Mouse (Mus musculus) T-helper 2 cell (primary cell): ENCODE measurements around the gene Thra.
"Not testable (repeated sequence)": the region's sequence is repeated elsewhere in the genome, so short reads cannot be mapped to it uniquely, and the experiment has no call there.

ENCODE experiments used
- in situ Hi-C: fragments of 300-600 bp; cut with MboI, MseI; formaldehyde crosslinking; loops from one replicate; pipeline ENCODE4 v1.15.1; 2025; ENCODE audit warnings: high pct_unique_total_duplicates

The Thra gene

DNA sequence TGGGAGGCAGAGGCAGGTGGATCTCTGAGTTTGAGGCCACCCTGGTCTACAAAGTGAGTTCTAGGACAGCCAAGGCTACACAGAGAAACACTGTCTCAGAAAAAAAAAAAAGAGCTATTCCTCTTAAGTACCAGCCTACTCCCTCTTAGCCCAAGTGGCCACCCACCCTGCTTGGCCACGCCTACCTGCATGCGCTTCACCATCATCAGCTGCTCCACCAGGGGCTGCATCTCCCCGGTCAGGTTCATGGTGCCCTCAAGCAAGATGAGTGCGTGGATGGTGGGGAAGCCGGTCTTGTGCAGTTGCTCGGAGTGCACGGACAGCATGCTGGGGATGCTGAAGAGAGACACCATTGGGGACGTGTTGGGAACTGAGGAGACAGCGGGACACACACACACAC, 24.5 kb upstream of the Thra start:
- in situ Hi-C loops: no loop called here

DNA sequence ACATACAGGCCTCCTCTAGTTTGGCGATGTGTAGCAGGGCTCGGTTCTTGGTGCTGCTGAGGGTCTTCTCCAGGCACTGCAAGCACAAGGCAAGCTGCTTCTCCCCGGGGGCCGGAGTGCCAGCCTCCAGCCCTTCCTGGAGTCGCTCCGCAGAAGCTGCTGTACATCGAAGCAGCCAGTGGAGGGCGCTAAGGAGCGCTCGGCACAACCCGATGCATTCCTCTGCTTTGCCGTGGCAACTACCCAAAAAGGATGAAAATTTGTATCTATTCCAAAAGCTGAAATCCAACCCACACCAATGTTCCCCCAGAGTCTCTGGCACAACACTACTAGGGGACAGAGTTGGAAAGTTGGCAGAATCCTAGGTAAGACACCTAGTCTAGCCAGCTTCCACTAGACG, 22.5 kb upstream of the Thra start:
- in situ Hi-C loops: no loop called here

DNA sequence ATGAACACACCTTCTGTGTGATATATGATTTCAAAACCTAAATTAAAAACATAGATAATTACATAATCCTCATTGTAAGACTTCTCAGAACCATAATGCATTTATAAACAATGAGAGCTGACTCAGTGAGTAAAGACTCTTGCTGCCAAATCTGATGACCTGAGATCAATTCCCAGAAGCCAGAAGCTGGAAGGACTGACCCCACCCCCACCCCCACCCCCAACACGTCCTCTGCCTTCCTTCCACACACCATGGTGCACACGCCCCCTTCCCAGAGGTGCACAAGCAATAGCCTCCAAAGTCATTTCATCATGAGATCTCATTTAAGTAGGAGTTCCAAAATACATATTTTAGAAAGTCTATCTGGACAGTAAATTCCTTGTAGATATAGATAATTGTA, 19.7 kb upstream of the Thra start:
- in situ Hi-C loops: no loop called here

DNA sequence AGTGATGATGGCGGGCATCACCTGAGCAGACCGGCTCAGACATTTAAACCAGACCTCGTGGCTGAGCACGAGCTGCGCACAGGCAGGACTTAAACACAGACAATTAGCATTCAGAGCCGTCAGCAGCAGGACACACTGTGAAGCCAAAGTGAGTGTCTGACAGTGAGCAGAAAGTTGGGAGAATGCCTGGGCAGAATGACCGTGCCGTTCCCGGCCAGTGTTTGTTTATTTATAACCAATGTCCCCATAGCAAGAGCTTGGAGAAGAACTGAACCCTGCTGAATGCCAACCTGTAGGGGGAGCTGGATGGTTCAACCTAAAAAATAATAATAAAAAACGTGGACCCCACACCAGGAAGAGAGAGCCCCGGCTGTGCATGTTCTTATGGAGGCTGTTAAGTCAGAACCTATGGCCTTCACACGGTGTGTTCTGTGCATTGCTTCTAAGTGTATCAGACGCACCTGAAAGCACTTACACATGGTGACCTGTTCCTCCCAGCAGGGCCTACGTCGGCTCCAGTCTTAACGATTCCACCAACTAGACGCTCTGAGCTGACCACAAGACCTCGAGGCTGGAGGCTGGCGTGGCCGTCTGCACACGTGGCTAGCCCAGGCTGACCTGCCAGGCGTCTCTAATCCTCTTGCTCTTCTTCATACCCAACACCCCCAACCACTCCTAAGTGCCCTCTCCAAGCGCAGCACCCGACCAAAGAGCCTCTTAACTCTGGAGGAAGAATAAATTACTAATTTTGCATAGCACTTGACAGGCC, 18.8 kb upstream of the Thra start:
- in situ Hi-C loops: no loop called here

GRCm38 (mm10) chr11:98723098-98723497, 17.3 kb upstream of the Thra start:
- in situ Hi-C loops: no loop called here

GRCm38 (mm10) chr11:98725926-98726506, 14.4 kb upstream of the Thra start:
- in situ Hi-C loops: loop anchor here (5.0 kb wide), 1 partner anchor 39 kb away; no protein-coding TSS in a partner anchor

GRCm38 (mm10) chr11:98729119-98729588, 11.3 kb upstream of the Thra start, which contains the start of gene Med24:
TSS of gene Med24 (minus strand) at chr11:98729435.
- in situ Hi-C loops: loop anchor here (5.0 kb wide), 1 partner anchor 42 kb away; no protein-coding TSS in a partner anchor

DNA sequence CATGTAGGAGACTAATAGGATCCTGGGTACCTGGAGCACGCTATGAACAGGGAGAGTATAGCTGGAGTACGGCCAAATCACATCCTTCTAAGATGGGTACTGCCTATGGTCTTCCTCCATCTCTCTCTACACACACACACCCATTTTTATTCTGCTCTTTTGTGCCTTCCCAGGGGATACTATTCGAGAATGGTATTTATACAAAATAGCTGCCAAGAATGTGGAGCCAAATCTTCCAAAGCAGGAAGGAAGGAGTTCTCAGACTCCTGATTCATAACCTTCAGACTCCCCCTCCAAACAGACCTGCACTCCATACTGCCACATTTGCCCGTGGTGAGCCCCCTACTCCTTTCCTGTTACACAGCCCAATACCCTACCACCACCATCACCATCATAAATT, 9.7 kb upstream of the Thra start:
- in situ Hi-C loops: no loop called here

DNA sequence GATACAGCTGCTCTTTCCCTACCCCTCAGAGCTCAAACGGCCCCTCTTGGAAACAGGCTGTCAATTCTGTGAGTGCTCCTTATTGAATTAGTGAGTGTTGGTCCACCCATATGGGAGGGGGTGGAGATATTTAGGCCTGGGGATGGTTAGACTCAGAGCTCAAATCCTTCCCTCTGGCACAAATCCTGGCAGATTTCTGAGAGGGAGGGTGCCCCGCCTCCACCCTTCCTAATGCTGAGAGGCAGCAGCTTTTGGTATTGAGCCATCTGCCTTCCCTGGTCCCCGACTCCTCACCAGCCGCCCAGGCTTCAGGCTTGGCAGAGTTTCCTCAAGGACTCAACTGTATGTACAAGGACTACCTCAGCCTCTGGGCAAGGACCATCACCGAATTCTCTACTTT, 9.3 kb upstream of the Thra start:
- in situ Hi-C loops: no loop called here

DNA sequence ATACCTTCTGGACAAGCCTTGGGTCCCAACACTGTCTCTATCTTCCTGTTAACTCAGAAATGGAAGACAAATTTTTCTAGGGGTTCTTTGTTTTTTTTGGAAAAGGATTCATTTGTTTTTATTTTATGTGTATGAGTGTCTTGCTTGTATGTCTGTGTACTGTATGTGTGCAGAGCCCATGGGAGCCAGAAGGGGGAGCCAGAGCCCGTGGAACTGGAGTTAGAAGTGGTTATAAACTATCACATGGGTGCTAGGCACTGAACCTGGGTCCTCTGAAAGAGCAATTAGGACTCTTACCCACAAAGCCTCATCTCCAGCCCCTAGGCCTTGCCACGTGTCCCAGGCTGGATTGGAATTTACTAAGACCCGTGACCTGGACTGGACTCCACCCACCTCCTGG, 6.4 kb upstream of the Thra start:
- in situ Hi-C loops: no loop called here

- in situ Hi-C loops: no loop called here
Measured at GRCm38 (mm10) chr11:98735111-98735510, 5.3 kb upstream of the Thra start.

- in situ Hi-C loops: no loop called here
Measured at GRCm38 (mm10) chr11:98736176-98736575, 4.3 kb upstream of the Thra start.

DNA sequence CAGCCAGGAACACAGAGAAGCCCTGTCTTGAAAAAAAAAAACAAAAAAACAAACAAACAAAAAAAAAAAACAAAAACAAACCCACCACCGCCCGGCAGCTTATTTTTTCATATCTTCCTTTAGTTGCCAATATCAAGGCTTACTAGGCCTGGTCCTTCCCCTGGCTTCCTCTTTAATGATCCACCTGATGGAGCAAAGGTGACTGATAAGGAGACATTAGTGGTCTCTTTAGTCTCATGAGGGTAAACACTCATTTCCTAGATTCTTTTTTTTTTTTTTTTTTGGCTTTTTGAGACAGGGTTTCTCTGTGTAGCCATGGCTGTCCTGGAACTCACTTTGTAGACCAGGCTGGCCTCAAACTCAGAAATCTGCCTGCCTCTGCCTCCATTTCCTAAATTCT, 3.2 kb upstream of the Thra start:
- in situ Hi-C loops: not testable (repeated sequence)

DNA sequence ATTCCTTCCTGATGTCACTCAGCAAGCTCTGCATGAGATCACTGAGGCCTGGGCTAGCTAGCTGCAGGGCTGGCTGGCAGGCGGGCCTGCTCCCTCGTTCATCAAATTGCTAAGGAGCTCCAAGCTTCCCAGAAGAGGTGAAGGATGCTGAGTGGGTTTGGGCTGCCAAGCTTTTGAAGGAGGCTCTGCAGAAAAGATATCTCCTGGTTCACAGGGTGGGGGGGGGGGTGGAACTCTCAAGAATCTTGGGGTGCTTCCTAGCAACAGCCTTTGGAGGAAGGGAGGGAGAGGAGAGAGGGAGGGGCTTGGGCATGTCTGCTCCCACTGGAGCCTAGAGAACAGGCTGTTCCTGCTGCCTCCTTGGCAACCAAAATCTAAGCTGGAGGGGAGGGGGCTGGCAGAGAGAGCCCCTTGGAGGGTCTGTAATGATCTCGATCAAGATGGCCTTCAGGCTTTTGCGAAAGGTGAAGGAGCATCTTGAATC, 2.0 kb upstream of the Thra start:
- in situ Hi-C loops: no loop called here

GRCm38 (mm10) chr11:98738925-98739324, 1.5 kb upstream of the Thra start:
- in situ Hi-C loops: no loop called here

GRCm38 (mm10) chr11:98740026-98740392, 429 bp upstream of the Thra start:
- in situ Hi-C loops: no loop called here

GRCm38 (mm10) chr11:98741051-98741620, 698 bp downstream of the Thra start:
- in situ Hi-C loops: no loop called here

DNA sequence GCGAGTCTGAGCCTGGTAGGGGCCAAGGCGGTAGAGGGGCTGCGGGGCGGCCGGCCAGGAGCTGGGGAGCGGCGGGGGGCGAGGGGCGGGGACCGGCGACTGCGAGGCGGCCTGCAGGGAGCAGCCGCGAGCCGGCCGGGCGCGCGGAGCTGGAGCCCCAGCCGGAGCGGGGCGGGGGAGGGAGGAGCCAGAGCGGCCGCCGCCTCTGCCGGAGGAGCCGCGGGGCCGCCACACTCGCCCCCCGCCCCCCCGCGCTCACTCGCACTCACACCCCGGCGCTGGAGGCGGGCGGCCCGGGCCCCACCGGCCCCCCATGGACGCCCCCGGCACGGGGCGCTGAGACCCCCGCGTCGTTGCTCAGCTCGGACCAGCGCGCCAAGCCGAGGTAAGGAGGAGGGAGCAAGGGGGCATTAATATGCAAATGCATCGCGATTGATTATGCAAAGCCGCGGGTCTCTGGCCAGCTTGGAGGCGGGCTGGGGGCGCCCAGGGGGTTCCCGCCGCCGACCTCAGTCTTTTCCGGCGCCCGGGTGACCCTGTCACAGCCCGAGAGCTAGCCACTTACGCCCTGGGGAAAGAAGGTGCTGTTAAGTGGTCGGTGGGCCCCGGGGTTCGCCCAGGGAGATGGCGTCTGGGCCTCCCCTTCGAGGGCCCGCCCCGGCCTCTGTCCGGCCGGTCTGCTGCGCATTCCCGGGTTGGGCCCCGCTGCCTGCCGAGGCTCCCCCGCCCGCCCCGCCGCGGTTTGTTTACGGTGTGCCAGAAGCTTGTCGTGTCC, 1.4 kb downstream of the Thra start:
- in situ Hi-C loops: no loop called here

- in situ Hi-C loops: no loop called here
Measured at GRCm38 (mm10) chr11:98742397-98743291, 2.2 kb downstream of the Thra start.

DNA sequence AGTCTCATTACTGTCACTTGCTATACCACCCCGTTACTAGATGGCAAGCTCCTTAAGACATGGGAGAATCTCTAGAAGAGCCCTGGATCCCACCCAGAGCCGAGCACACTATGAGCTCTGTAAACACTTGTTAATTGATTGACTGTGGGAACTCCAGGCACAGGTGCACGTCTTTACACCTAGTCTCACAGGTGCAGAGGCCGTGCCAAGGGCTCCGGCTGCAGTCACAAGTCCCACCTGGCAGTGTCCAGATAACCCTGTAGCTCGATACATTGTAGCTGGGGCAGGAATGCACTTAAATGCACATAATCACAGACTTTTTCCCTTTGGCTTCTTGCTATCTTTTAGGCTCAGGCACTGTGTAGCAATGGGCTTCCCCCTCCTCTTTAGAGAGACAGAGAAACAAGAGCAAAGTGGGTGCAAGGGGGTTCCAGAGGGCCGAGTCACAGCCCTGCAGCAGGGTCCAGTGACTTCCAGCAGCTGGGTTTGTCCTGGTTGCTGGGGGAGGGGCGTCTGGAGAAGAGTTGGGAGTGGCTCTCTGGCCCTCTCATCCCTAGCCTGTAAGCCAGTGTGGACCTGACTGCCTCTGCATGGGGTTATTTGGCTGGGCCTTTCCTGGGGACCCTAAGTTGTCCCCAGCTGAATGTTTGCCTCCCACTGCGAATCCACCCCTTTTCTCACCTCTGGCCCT, 3.4 kb downstream of the Thra start:
- in situ Hi-C loops: no loop called here
